Mouse (Mus musculus) lung, postnatal 0 days (tissue): ENCODE measurements around the gene Gm20708.

ENCODE experiments used
- CTCF ChIP-seq: IDR thresholded peaks from 2 replicates; pipeline ENCODE4 v1.5.1; 2016; ENCODE audit warnings: antibody characterized with exemption, mild to moderate bottlenecking
- EP300 ChIP-seq: IDR thresholded peaks from 2 replicates; pipeline ENCODE4 v1.6.1; 2016; ENCODE audit warnings: antibody characterized with exemption, mild to moderate bottlenecking, control low read depth

DNA sequence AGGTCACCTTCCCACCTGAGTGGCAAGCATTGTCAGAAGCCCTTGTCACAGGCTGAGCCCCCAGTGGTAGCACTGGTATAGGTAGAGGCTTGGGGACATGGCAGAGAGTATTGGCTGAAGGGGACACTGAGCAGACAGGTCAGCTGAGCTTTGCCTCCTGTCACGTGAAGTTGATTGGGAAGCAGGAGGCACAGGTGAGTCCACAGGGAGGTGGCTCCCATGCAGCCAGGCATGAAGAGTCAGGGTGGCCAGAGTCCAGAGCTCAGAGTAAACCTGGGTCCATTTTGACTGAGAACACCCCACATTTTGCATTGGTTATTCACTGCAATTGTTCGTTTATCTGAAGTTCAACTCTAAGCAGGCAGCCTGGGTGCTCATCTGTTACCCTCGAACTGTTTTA lies 43.4 kb downstream of the Gm20708 start:
- TF ChIP-seq CTCF (no peak), EP300 (no peak)
